Mouse (Mus musculus) limb, embryonic 10.5 days (tissue): Measurements from ENCODE around the gene Gabra5. TPM values are rescaled to one million over a fixed set of nuclear protein-coding genes. Genes with fewer than 3 reads are reported as not detected.

Source experiments
- DNase-seq: peaks from one replicate; pipeline ENCODE4 v3.0.0-alpha.2; 2017; ENCODE audit warnings: low spot score
- H3K27ac ChIP-seq: fragments of 300-500 bp; sonication (generic); 2 replicates; pipeline ENCODE4 v1.5.1; 2016; ENCODE audit warnings: mild to moderate bottlenecking
- H3K27me3 ChIP-seq: fragments of 300-500 bp; sonication (generic); 2 replicates; pipeline ENCODE4 v1.6.1; 2016; ENCODE audit warnings: low read depth, mild to moderate bottlenecking; ENCODE audit not compliant: poor library complexity, severe bottlenecking
- H3K36me3 ChIP-seq: fragments of 300-500 bp; sonication (generic); 2 replicates; pipeline ENCODE4 v1.6.1; 2016; ENCODE audit warnings: mild to moderate bottlenecking, moderate library complexity
- H3K4me1 ChIP-seq: fragments of 300-500 bp; sonication (generic); 2 replicates; pipeline ENCODE4 v1.6.1; 2016
- H3K4me3 ChIP-seq: fragments of 300-500 bp; sonication (generic); 2 replicates; pipeline ENCODE4 v1.5.1; 2016; ENCODE audit warnings: mild to moderate bottlenecking, moderate library complexity
- H3K9me3 ChIP-seq: fragments of 300-500 bp; sonication (generic); replicated peaks from 2 replicates; pipeline ENCODE4 v1.6.1; 2016; ENCODE audit warnings: mild to moderate bottlenecking
- WGBS: fragments of 180-500 bp; shearing (Covaris S2); methylation state at CpG from one replicate; pipeline ENCODE4 v1.1.7; 2016; 5-methylcytosine and 5-hydroxymethylcytosine counted together
- polyA plus RNA-seq: library from polyadenylated mRNA; unstranded; fragments of >200 nt; fragmentation: Nextera tagmentation; extraction: Ambion mirVana; gene quantifications from 2 replicates; pipeline ENCODE4 v1.2.1, GENCODE M21; 2016

Gene Gabra5
- polyA plus RNA-seq, 1 experiment from 2014 or later: 0.08 TPM

GRCm38 (mm10) chr7:57365134-57366012 is 144.5 kb downstream of the Gabra5 start:
- no peaks in the 10 kb centered on the region for H3K9me3 ChIP-seq
- H3K36me3 ChIP-seq: no peaks in the 10 kb centered on the region
- WGBS: 87% methylated on average over 5 of the region's 5 CpGs
- H3K27ac ChIP-seq: no peak overlapping the region
- no peak overlapping the region for H3K4me3 ChIP-seq
- H3K27me3 ChIP-seq: no peaks in the 10 kb centered on the region
- no peaks in the 10 kb centered on the region for H3K4me1 ChIP-seq
- no peak for DNase-seq

- Histone ChIP-seq H3K27ac (no peak overlapping the region), H3K4me1 (no peaks in the 10 kb centered on the region), H3K36me3 (no peaks in the 10 kb centered on the region), H3K27me3 (no peaks in the 10 kb centered on the region), H3K9me3 (no peaks in the 10 kb centered on the region), H3K4me3 (no peak overlapping the region)
- DNase-seq: no peak
- 90% methylated on average over 6 of the region's 6 CpGs for WGBS
These were observed 146.0 kb downstream of the Gabra5 start for GRCm38 (mm10) chr7:57363812-57364211.

- WGBS: 83% methylated on average over 6 of the region's 6 CpGs
- H3K27ac ChIP-seq: no peak overlapping the region
- no peak overlapping the region for H3K4me3 ChIP-seq
- no peaks in the 10 kb centered on the region for H3K36me3 ChIP-seq
- no peak for DNase-seq
- no peaks in the 10 kb centered on the region for H3K4me1 ChIP-seq
- H3K9me3 ChIP-seq: no peaks in the 10 kb centered on the region
- no peaks in the 10 kb centered on the region for H3K27me3 ChIP-seq
These were observed 151.9 kb downstream of the Gabra5 start for GRCm38 (mm10) chr7:57357871-57358540.

Other genes with a start within 250 kb of the Gabra5 start
- 0.28 and 0.34 TPM in 2 replicates for gene Gabrg3, start 122.9 kb downstream of the Gabra5 start, polyA plus RNA-seq
- 0.93 and 0.95 TPM in 2 replicates for gene Gabrb3, start 90.4 kb downstream of the Gabra5 start, polyA plus RNA-seq